Mouse (Mus musculus): Measurements from ENCODE around the gene Pald1.

DNA sequence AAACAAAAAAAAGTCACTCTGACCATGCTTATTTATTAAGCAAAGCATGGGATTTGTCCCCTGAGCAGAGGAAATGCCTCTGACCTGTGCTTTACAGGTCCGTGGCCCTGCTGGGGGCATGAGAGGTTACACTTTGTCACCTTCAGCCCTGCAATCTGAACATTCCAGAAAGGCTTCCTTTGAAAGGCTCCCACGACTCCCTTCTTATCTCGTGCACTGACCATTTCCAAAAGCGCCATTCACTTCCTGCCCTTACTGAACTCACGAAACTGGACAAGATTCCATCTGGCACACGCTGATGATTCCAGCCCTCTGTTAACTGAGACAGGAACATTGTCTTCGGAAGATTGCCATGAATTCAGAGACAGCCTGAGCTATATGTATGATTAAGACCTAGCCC, 69.6 kb downstream of the Pald1 start:
- TF ChIP-seq CTCF (IDR thresholded peaks at IDR 0.05; ENCODE audit: extremely low read depth, insufficient read depth, low read length) = no peak
- TF ChIP-seq POLR2A (IDR thresholded peaks at IDR 0.05; ENCODE audit: extremely low read depth, insufficient read depth, low read length) = no peak
